Mouse (Mus musculus) liver, adult 2 months (tissue): ENCODE data around the gene Rab22a.

Source experiments
- CTCF ChIP-seq: fragments of 200-500 bp; IDR thresholded peaks from 2 replicates; pipeline ENCODE4 v1.5.1; 2011; ENCODE audit warnings: low read depth, low read length, control low read depth
- POLR2A ChIP-seq: fragments of 200-500 bp; IDR thresholded peaks from 2 replicates; pipeline ENCODE4 v1.6.1; 2011; ENCODE audit warnings: low read length, control low read depth; ENCODE audit not compliant: insufficient read depth; ENCODE audit errors: extremely low read depth

GRCm38 (mm10) chr2:173657736-173658135 lies 1.8 kb upstream of the Rab22a start:
- TF ChIP-seq POLR2A (no peak), CTCF (no peak)
